Mouse (Mus musculus) embryonic facial prominence, embryonic 14.5 days (tissue): ENCODE results near the gene Ap1ar. TPM values are rescaled to one million over a fixed set of nuclear protein-coding genes. Genes with fewer than 3 reads are reported as not detected.

ENCODE experiments used
- ATAC-seq: fragments of 200-750 bp; cut with Nextera tagmentation; 2 replicates; pipeline ENCODE4 v1.8.0; 2017; ENCODE audit warnings: low read depth, moderate number of reproducible peaks, moderate TSS enrichment
- DNase-seq: peaks from one replicate; pipeline ENCODE4 v3.0.0-alpha.2; 2015; ENCODE audit warnings: low spot score
- H3K27ac ChIP-seq: fragments of 300-500 bp; sonication (generic); replicated peaks from 2 replicates; pipeline ENCODE4 v1.5.1; 2014; ENCODE audit warnings: low read depth, mild to moderate bottlenecking, low read length, moderate library complexity
- H3K27me3 ChIP-seq: fragments of 300-500 bp; sonication (generic); replicated peaks from 2 replicates; pipeline ENCODE4 v1.6.1; 2014; ENCODE audit warnings: low read length; ENCODE audit not compliant: control insufficient read depth, insufficient read depth
- H3K36me3 ChIP-seq: fragments of 300-500 bp; sonication (generic); 2 replicates; pipeline ENCODE4 v1.6.1; 2014; ENCODE audit warnings: low read length, mixed read lengths; ENCODE audit not compliant: control insufficient read depth, insufficient read depth
- H3K4me1 ChIP-seq: fragments of 300-500 bp; sonication (generic); 2 replicates; pipeline ENCODE4 v1.6.1; 2014; ENCODE audit warnings: antibody characterized with exemption, low read length; ENCODE audit not compliant: control insufficient read depth, insufficient read depth
- H3K4me2 ChIP-seq: fragments of 300-500 bp; sonication (generic); 2 replicates; pipeline ENCODE4 v1.6.1; 2014; ENCODE audit warnings: low read depth, mild to moderate bottlenecking, low read length, moderate library complexity, mixed read lengths
- H3K4me3 ChIP-seq: fragments of 300-500 bp; sonication (generic); 2 replicates; pipeline ENCODE4 v1.5.1; 2014; ENCODE audit warnings: low read depth, mild to moderate bottlenecking, low read length
- H3K9ac ChIP-seq: fragments of 300-500 bp; sonication (generic); 2 replicates; pipeline ENCODE4 v1.6.1; 2014; ENCODE audit warnings: low read depth, mild to moderate bottlenecking, low read length, moderate library complexity, mixed read lengths
- H3K9me3 ChIP-seq: fragments of 300-500 bp; sonication (generic); 2 replicates; pipeline ENCODE4 v1.6.1; 2016; ENCODE audit warnings: low read length; ENCODE audit not compliant: control insufficient read depth
- WGBS: fragments of 180-500 bp; shearing (Covaris S2); extraction: QIAGEN DNeasy Blood & Tissue Kit; methylation state at CpG from one replicate; pipeline ENCODE4 v1.1.7; 2014; 5-methylcytosine and 5-hydroxymethylcytosine counted together
- polyA plus RNA-seq: library from polyadenylated mRNA; unstranded; fragments of >200 nt; fragmentation: Nextera tagmentation; extraction: Ambion mirVana; gene quantifications from 2 replicates; pipeline ENCODE4 v1.2.1, GENCODE M21; 2014

Gene Ap1ar
- polyA plus RNA-seq, 1 experiment from 2014 or later, result 36.2 TPM

- 91% methylated on average over 4 of the region's 4 CpGs for WGBS
These were observed 3.3 kb downstream of the Ap1ar start for GRCm38 (mm10) chr3:127834040-127834439.

GRCm38 (mm10) chr3:127831079-127831478 lies 6.2 kb downstream of the Ap1ar start:
- DNase-seq (no peak), ATAC-seq (no peak)
- no peaks in the 10 kb centered on the region for H3K9me3 ChIP-seq
- H3K9ac ChIP-seq, result no peak overlapping the region
- no peak overlapping the region for H3K4me3 ChIP-seq
- H3K4me2 ChIP-seq, result no peak overlapping the region
- no peaks in the 10 kb centered on the region for H3K27me3 ChIP-seq
- H3K27ac ChIP-seq, result no peak overlapping the region
- H3K4me1 ChIP-seq, result peaks cover 9% of the 10 kb centered on the region
- WGBS, result 67% methylated on average over 6 of the region's 6 CpGs
- no peaks in the 10 kb centered on the region for H3K36me3 ChIP-seq

More at GRCm38 (mm10) chr3:127834040-127834439, 3.3 kb downstream of the Ap1ar start:
- H3K4me2 ChIP-seq, result no peak overlapping the region
- no peak overlapping the region for H3K27ac ChIP-seq
- no peaks in the 10 kb centered on the region for H3K36me3 ChIP-seq
- no peak overlapping the region for H3K9ac ChIP-seq
- ATAC-seq (no peak), DNase-seq (no peak)
- no peak overlapping the region for H3K4me3 ChIP-seq
- no peaks in the 10 kb centered on the region for H3K9me3 ChIP-seq
- H3K27me3 ChIP-seq, result no peaks in the 10 kb centered on the region
- H3K4me1 ChIP-seq, result peaks cover 16% of the 10 kb centered on the region

- H3K9me3 ChIP-seq, result no peaks in the 10 kb centered on the region
- H3K4me3 ChIP-seq, result no peak overlapping the region
- H3K4me2 ChIP-seq, result no peak overlapping the region
- H3K9ac ChIP-seq, result no peak overlapping the region
- no peaks in the 10 kb centered on the region for H3K36me3 ChIP-seq
- H3K4me1 ChIP-seq, result no peaks in the 10 kb centered on the region; the same call in 1 of the 2 replicates
- WGBS, result 90% methylated on average over 10 of the region's 10 CpGs
- H3K27me3 ChIP-seq, result no peaks in the 10 kb centered on the region
- ATAC-seq (no peak), DNase-seq (no peak)
- H3K27ac ChIP-seq, result no peak overlapping the region
These were observed 7.1 kb downstream of the Ap1ar start for GRCm38 (mm10) chr3:127830183-127830582.

- Histone ChIP-seq H3K27me3 (no peaks in the 10 kb centered on the region), H3K9me3 (no peaks in the 10 kb centered on the region), H3K27ac (no peak overlapping the region), H3K9ac (no peak overlapping the region), H3K4me2 (no peak overlapping the region), H3K36me3 (peaks cover 8% of the 10 kb centered on the region; the same call in 1 of the 2 replicates), H3K4me3 (no peak overlapping the region), H3K4me1 (no peaks in the 10 kb centered on the region; the same call in 1 of the 2 replicates)
- ATAC-seq, result peak; percentile 54; the same call in 1 of the 2 replicates
- WGBS, result 43% methylated on average over 7 of the region's 7 CpGs
- peak; percentile 22 for DNase-seq
These were observed 10.2 kb downstream of the Ap1ar start for GRCm38 (mm10) chr3:127827123-127827522.

- 84% methylated on average over 7 of the region's 7 CpGs for WGBS
- ATAC-seq, result no peak
- H3K9me3 ChIP-seq, result no peaks in the 10 kb centered on the region
- no peak overlapping the region for H3K4me2 ChIP-seq
- no peak overlapping the region for H3K4me3 ChIP-seq
- no peaks in the 10 kb centered on the region; the same call in 1 of the 2 replicates for H3K4me1 ChIP-seq
- DNase-seq, result no peak
- no peaks in the 10 kb centered on the region for H3K27me3 ChIP-seq
- H3K27ac ChIP-seq, result no peak overlapping the region
- peaks cover 13% of the 10 kb centered on the region for H3K36me3 ChIP-seq
- no peak overlapping the region for H3K9ac ChIP-seq
These were observed 10.8 kb downstream of the Ap1ar start for GRCm38 (mm10) chr3:127826503-127826902.

- no peak overlapping the region for H3K9ac ChIP-seq
- ATAC-seq (no peak), DNase-seq (no peak)
- H3K27ac ChIP-seq, result no peak overlapping the region
- no peaks in the 10 kb centered on the region for H3K9me3 ChIP-seq
- H3K36me3 ChIP-seq, result peaks cover 29% of the 10 kb centered on the region
- no peak overlapping the region for H3K4me2 ChIP-seq
- H3K4me3 ChIP-seq, result no peak overlapping the region
- no peaks in the 10 kb centered on the region for H3K27me3 ChIP-seq
- WGBS, result 84% methylated on average over 17 of the region's 17 CpGs
- no peaks in the 10 kb centered on the region; the same call in 1 of the 2 replicates for H3K4me1 ChIP-seq
These were observed 13.1 kb downstream of the Ap1ar start for GRCm38 (mm10) chr3:127823886-127824863.

GRCm38 (mm10) chr3:127821209-127821608 lies 16.1 kb downstream of the Ap1ar start:
- Histone ChIP-seq H3K9me3 (no peaks in the 10 kb centered on the region), H3K9ac (no peak overlapping the region), H3K4me3 (no peak overlapping the region), H3K36me3 (peaks cover 34% of the 10 kb centered on the region), H3K4me1 (no peaks in the 10 kb centered on the region), H3K4me2 (no peak overlapping the region), H3K27ac (no peak overlapping the region), H3K27me3 (no peaks in the 10 kb centered on the region)
- ATAC-seq (no peak), DNase-seq (no peak)
- WGBS, result 83% methylated on average over 5 of the region's 5 CpGs

GRCm38 (mm10) chr3:127820400-127820799 lies 16.9 kb downstream of the Ap1ar start:
- H3K9ac ChIP-seq, result no peak overlapping the region
- DNase-seq (no peak), ATAC-seq (no peak)
- H3K4me2 ChIP-seq, result no peak overlapping the region
- no peak overlapping the region for H3K4me3 ChIP-seq
- no peaks in the 10 kb centered on the region for H3K4me1 ChIP-seq
- 73% methylated on average over 1 of the region's 1 CpGs for WGBS
- H3K27me3 ChIP-seq, result no peaks in the 10 kb centered on the region
- H3K9me3 ChIP-seq, result no peaks in the 10 kb centered on the region
- peaks cover 37% of the 10 kb centered on the region for H3K36me3 ChIP-seq
- H3K27ac ChIP-seq, result no peak overlapping the region
